Mouse (Mus musculus) c-Kit-negative CD71-positive TER-119-positive erythroid progenitor cells, embryonic 14.5 days (primary cell): ENCODE results near the gene Serpinb9c.
"Not testable (repeated sequence)": the region's sequence is repeated elsewhere in the genome, so short reads cannot be mapped to it uniquely, and the experiment has no call there.

Experiments
- DNase-seq: peaks from one replicate; pipeline ENCODE4 v3.0.0-alpha.2; 2013; ENCODE audit warnings: low read depth, low spot score

The Serpinb9c gene

GRCm38 (mm10) chr13:33159642-33160041 lies at the start of gene Serpinb9c:
Gene Serpinb9c (minus strand): TSS chr13:33159742.
- no peak for DNase-seq

GRCm38 (mm10) chr13:33199740-33200139 lies 40.2 kb upstream of the Serpinb9c start:
- no peak for DNase-seq

DNA sequence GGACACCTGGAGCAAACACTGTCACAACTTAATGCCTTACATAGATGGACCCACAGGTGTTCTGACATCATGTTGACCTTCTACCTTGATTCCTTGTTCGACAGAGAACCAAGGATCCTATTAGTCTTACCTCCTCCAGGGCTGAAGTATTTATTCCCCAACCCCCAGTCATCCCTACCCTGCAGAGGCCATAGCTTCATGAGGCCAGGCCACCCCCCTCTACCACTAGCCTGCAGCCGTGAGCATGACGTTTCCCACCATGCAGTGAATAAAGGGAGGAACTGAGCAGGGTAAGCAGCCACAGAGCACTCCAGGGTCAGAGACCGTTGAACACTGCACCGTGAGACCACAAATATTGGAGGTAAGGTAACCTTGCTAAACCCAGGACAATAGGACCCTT lies 33.1 kb upstream of the Serpinb9c start, which contains the start of gene Serpinb9d:
Serpinb9d (plus strand) TSS at position 301 of the 400 bp plus-strand sequence.
- DNase-seq: no peak

GRCm38 (mm10) chr13:33190486-33190885 lies 30.9 kb upstream of the Serpinb9c start:
- not testable (repeated sequence) for DNase-seq

DNA sequence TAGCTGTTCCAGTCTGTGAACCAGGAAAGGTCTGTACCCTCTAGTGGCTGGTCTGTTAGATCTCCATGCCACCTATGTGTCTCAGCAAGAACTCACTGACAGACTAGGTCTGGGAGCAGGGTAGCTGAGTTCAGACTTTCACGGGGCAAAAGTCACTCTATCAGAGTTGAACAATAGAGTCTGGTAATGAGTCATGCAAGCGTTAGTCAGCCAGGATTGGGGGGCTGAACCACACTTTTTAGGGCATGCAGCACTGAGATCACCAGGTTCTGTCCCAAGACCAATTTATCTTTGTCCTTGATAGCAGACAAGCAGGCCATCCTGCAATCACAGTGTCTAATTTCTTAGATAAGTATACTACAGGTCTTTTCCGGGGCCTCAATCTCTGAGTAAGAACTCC lies 18.1 kb downstream of the Serpinb9c start:
- DNase-seq: no peak

DNA sequence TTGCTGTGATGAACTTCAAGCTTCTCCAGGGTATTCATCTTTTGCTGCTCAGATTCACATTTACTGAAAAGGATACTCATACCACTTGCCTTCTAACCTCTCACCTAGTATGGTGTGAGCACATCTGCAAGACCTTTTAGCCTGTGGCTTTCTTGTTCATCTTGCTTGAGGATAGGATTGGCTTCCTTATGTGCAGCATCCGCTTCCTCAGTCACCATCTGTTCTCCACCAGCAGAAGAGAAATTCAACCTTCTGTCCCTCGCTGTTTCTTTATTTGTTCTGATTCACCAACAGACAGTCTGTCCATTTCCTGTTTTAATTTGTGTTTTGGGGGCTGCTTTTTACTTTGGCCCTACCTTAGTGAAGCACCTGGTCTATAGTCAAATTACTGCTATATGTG lies 21.8 kb downstream of the Serpinb9c start:
- DNase-seq: no peak

GRCm38 (mm10) chr13:33113054-33113453 lies 46.5 kb downstream of the Serpinb9c start:
- no peak for DNase-seq

- no peak for DNase-seq
Measured at GRCm38 (mm10) chr13:33105626-33106025, 53.9 kb downstream of the Serpinb9c start.
